10 mouse cellular contexts compared by ENCODE assay signal in genomic region chr4:88760431-88760830, GRCm38 (mm10). TPM values are rescaled to one million over a fixed set of nuclear protein-coding genes. Genes with fewer than 3 reads are reported as not detected.
DNase-seq lines count a peak whose midpoint lies in the region; ATAC-seq and TF ChIP-seq lines count a peak whose summit lies in the region.
"Not testable (repeated sequence)": the region's sequence is repeated elsewhere in the genome, so short reads cannot be mapped to it uniquely, and the experiment has no call there.
"Had no signal": no experiment of that assay in that cellular context is flagged by ENCODE, and none has a peak within 500 bp of the region (broad histone marks: within the 10 kb centered on the region; RNA-seq: fewer than 3 reads in every experiment).

No protein-coding gene starts in this region.

- WGBS in hindbrain, embryonic 12.5 days = under 1% methylated on average over 23 of the region's 28 CpGs
- 0% methylated on average over 24 of the region's 28 CpGs for WGBS in liver, embryonic 16.5 days (ENCODE audit: insufficient replicate concordance)
- 0% methylated on average over 17 of the region's 28 CpGs for WGBS in neural tube, embryonic 14.5 days

- H3K4me3 ChIP-seq in hindbrain, embryonic 12.5 days = peak overlapping the region; percentile 32
- H3K4me3 ChIP-seq in layer of hippocampus, adult 2 months = peak overlapping the region; percentile 30; the same call in 1 of the 2 replicates
- H3K4me3 ChIP-seq in liver, embryonic 16.5 days (ENCODE audit: low read depth, low read length) = peak overlapping the region; percentile 24
- H3K4me3 ChIP-seq in neural tube, embryonic 14.5 days (ENCODE audit: low read depth, low read length) = peak overlapping the region; percentile 20; the same call in 1 of the 2 replicates

- H3K4me1 ChIP-seq in hindbrain, embryonic 12.5 days; liver, embryonic 16.5 days (ENCODE audit: control insufficient read depth, low read depth, low read length); neural tube, embryonic 14.5 days (ENCODE audit: control insufficient read depth, insufficient read depth, low read length): not testable (repeated sequence)

- not testable (repeated sequence) for H3K9ac ChIP-seq in hindbrain, embryonic 12.5 days; liver, embryonic 16.5 days (ENCODE audit: low read depth, low read length); neural tube, embryonic 14.5 days (replicated peaks; ENCODE audit: low read depth, low read length)

- H3K27me3 ChIP-seq in hindbrain, embryonic 12.5 days; liver, embryonic 16.5 days (ENCODE audit: control insufficient read depth, insufficient read depth, low read depth, low read length); neural tube, embryonic 14.5 days (ENCODE audit: control insufficient read depth, insufficient read depth, low read length): not testable (repeated sequence)

- not testable (repeated sequence) for ATAC-seq in hindbrain, embryonic 12.5 days (ENCODE audit: low FRiP score); liver, embryonic 16.5 days (ENCODE audit: low read depth); neural tube, embryonic 14.5 days (ENCODE audit: low read depth)

- not testable (repeated sequence) for H3K36me3 ChIP-seq in hindbrain, embryonic 12.5 days; liver, embryonic 16.5 days (ENCODE audit: control insufficient read depth, insufficient read depth); neural tube, embryonic 14.5 days (ENCODE audit: control insufficient read depth, insufficient read depth, low read length)

- not testable (repeated sequence) for H3K9me3 ChIP-seq in hindbrain, embryonic 12.5 days (replicated peaks); liver, embryonic 16.5 days (replicated peaks; ENCODE audit: control insufficient read depth, low read length); neural tube, embryonic 14.5 days (ENCODE audit: control insufficient read depth, low read length)

- H3K27ac ChIP-seq in hindbrain, embryonic 12.5 days; layer of hippocampus, adult 2 months; liver, embryonic 16.5 days (ENCODE audit: low read length); neural tube, embryonic 14.5 days (ENCODE audit: low read depth, low read length): not testable (repeated sequence)

- H3K4me2 ChIP-seq in hindbrain, embryonic 12.5 days (replicated peaks) = peak overlapping the region; percentile 52
- peak overlapping the region; percentile 46 for H3K4me2 ChIP-seq in liver, embryonic 16.5 days (ENCODE audit: low read depth, low read length)
- peak overlapping the region; percentile 53 for H3K4me2 ChIP-seq in neural tube, embryonic 14.5 days (ENCODE audit: low read depth, low read length)

- DNase-seq in CD8-positive naive resting alpha-beta T cell, adult 2 months (ENCODE audit: low read depth in 2 of 2, low spot score in 2 of 2) = peak; percentile 35 to 39
- peak; percentile 80 for DNase-seq in cerebellum, adult 9-11 months
- peak; percentile 68 for DNase-seq in gastrocnemius, adult 18-20 months (ENCODE audit: low spot score)
- DNase-seq in layer of hippocampus, adult 2 months (ENCODE audit: low spot score in 2 of 2) = peak; percentile 35 to 49
- DNase-seq in telencephalon, adult 2 months (ENCODE audit: low read depth, low spot score) = peak; percentile 35

- TF ChIP-seq CTCF in layer of hippocampus, adult 2 months (conservative IDR thresholded peaks at IDR 0.05) = peak; percentile 70

RNA-seq across cellular contexts. Expression of gene Gm13283, which starts 0.5 kb away (rescaled TPM):
- not detected for total RNA-seq in gastrocnemius, adult 18-20 months (2021)
- polyA plus RNA-seq in hindbrain, embryonic 12.5 days (2016; fragmentation: Nextera tagmentation; extraction: Ambion mirVana) = 0.31 and 0.39 TPM in 2 replicates
- total RNA-seq in layer of hippocampus, adult 2 months (2021) = not detected
- polyA plus RNA-seq in liver, embryonic 16.5 days (2015; fragmentation: Nextera tagmentation; extraction: Ambion mirVana) = 0.07 TPM in 1 of 2 replicates, not detected in the other
- polyA plus RNA-seq in neural tube, embryonic 14.5 days (2014; fragmentation: Nextera tagmentation; extraction: Ambion mirVana) = not detected in 2 replicates
- polyA plus RNA-seq: erythroblast, embryonic 14.5 days had no signal

RNA-seq across cellular contexts. Expression of gene Gm13271, which starts 5.8 kb away (rescaled TPM):
- total RNA-seq in gastrocnemius, adult 18-20 months (2021) = not detected
- polyA plus RNA-seq in hindbrain, embryonic 12.5 days (2016; fragmentation: Nextera tagmentation; extraction: Ambion mirVana) = not detected in 2 replicates
- total RNA-seq in layer of hippocampus, adult 2 months (2021) = not detected
- not detected in 2 replicates for polyA plus RNA-seq in liver, embryonic 16.5 days (2015; fragmentation: Nextera tagmentation; extraction: Ambion mirVana)
- not detected in 2 replicates for polyA plus RNA-seq in neural tube, embryonic 14.5 days (2014; fragmentation: Nextera tagmentation; extraction: Ambion mirVana)
- polyA plus RNA-seq: CD4-positive, CD25-positive, alpha-beta regulatory T cell, adult 4 months; erythroblast, embryonic 14.5 days had no signal

RNA-seq across cellular contexts. Expression of gene Gm13290, which starts 13.2 kb away (rescaled TPM):
- total RNA-seq in gastrocnemius, adult 18-20 months (2021) = not detected
- not detected in 2 replicates for polyA plus RNA-seq in hindbrain, embryonic 12.5 days (2016; fragmentation: Nextera tagmentation; extraction: Ambion mirVana)
- total RNA-seq in layer of hippocampus, adult 2 months (2021) = not detected
- 0.11 TPM in 1 of 2 replicates, not detected in the other for polyA plus RNA-seq in liver, embryonic 16.5 days (2015; fragmentation: Nextera tagmentation; extraction: Ambion mirVana)
- not detected in 2 replicates for polyA plus RNA-seq in neural tube, embryonic 14.5 days (2014; fragmentation: Nextera tagmentation; extraction: Ambion mirVana)
- polyA plus RNA-seq: CD4-positive, CD25-positive, alpha-beta regulatory T cell, adult 4 months; erythroblast, embryonic 14.5 days had no signal

RNA-seq across cellular contexts. Expression of gene Gm13289, which starts 16.3 kb away (rescaled TPM):
- total RNA-seq in gastrocnemius, adult 18-20 months (2021) = not detected
- not detected in 2 replicates for polyA plus RNA-seq in hindbrain, embryonic 12.5 days (2016; fragmentation: Nextera tagmentation; extraction: Ambion mirVana)
- not detected for total RNA-seq in layer of hippocampus, adult 2 months (2021)
- polyA plus RNA-seq in liver, embryonic 16.5 days (2015; fragmentation: Nextera tagmentation; extraction: Ambion mirVana) = not detected in 2 replicates
- polyA plus RNA-seq in neural tube, embryonic 14.5 days (2014; fragmentation: Nextera tagmentation; extraction: Ambion mirVana) = not detected in 2 replicates
- polyA plus RNA-seq: CD4-positive, CD25-positive, alpha-beta regulatory T cell, adult 4 months; erythroblast, embryonic 14.5 days had no signal

RNA-seq across cellular contexts. Expression of gene Gm13272, which starts 19.2 kb away (rescaled TPM):
- not detected for total RNA-seq in gastrocnemius, adult 18-20 months (2021)
- polyA plus RNA-seq in hindbrain, embryonic 12.5 days (2016; fragmentation: Nextera tagmentation; extraction: Ambion mirVana) = not detected in 2 replicates
- not detected for total RNA-seq in layer of hippocampus, adult 2 months (2021)
- polyA plus RNA-seq in liver, embryonic 16.5 days (2015; fragmentation: Nextera tagmentation; extraction: Ambion mirVana) = not detected in 2 replicates
- polyA plus RNA-seq in neural tube, embryonic 14.5 days (2014; fragmentation: Nextera tagmentation; extraction: Ambion mirVana) = not detected in 2 replicates
- polyA plus RNA-seq: CD4-positive, CD25-positive, alpha-beta regulatory T cell, adult 4 months; erythroblast, embryonic 14.5 days had no signal
